Mouse (Mus musculus): ENCODE results near the gene Cdc42se2. TPM values are rescaled to one million over a fixed set of nuclear protein-coding genes. Genes with fewer than 3 reads are reported as not detected.

Gene Cdc42se2
- polyA plus RNA-seq, 2 experiments: 51.7 to 77.7 TPM

DNA sequence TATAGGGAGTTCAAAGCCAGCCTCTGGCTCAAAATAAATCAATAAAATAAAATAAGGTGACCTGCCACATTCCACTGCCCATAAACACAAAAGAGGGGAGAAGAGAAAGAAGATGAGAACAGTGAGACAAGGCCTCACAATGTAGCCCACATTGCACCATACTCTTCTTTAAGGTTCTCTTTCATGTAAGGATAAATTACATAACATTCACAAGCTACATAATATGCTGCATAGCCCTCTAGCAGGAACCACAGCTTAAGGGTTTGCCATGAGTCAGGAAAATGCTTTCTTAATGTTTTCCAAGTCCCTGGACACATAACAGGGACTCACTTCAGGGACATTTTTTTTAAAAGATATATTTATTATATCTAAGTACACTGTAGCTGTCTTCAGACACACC, 15.9 kb downstream of the Cdc42se2 start:
- Histone ChIP-seq H3K9me3 (ENCODE audit: control insufficient read depth, low read length) (no peaks in the 10 kb centered on the region), H3K27ac (replicated peaks; ENCODE audit: low read depth, low read length) (no peak overlapping the region), H3K4me3 (replicated peaks; ENCODE audit: low read length) (no peak overlapping the region), H3K4me2 (replicated peaks; ENCODE audit: low read depth, low read length, severe bottlenecking) (no peak overlapping the region), H3K9ac (ENCODE audit: low read depth, low read length, severe bottlenecking) (no peak overlapping the region), H3K4me1 (ENCODE audit: control insufficient read depth, insufficient read depth, low read length) (0 out of 2 replicates have a peak, but pooled peaks cover 3% of the 10 kb centered on the region), H3K36me3 (ENCODE audit: control insufficient read depth, insufficient read depth, low read length) (no peaks in the 10 kb centered on the region), H3K27me3 (ENCODE audit: control insufficient read depth, insufficient read depth, low read length) (no peaks in the 10 kb centered on the region)
- no peak for TF ChIP-seq POLR2A (IDR thresholded peaks at IDR 0.05; ENCODE audit: borderline replicate concordance, extremely low read depth, insufficient read depth, insufficient read length)
- DNase-seq (ENCODE audit: low spot score): no peak
- ATAC-seq (ENCODE audit: low FRiP score, low read depth): no peak

DNA sequence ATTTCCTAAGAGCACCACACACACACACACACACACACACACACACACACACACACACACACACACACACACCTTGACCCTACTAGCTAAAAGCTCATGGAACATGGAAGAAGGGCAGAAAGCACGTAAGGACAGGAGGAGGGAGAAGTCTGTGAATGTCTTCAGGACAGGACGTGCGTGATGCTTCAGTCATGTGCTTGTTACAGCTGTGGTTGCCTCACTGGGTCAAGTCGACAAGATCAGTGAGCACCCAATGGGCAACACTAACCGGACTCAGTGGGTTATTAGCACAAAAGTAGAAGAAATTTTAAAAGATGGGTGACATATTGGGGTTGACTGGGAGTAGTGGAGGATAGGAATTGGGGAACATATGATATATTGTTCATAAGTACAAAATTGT, 17.6 kb downstream of the Cdc42se2 start:
- H3K36me3 ChIP-seq (ENCODE audit: control insufficient read depth, insufficient read depth, low read length): no peaks in the 10 kb centered on the region
- no peaks in the 10 kb centered on the region for H3K4me1 ChIP-seq (ENCODE audit: control insufficient read depth, insufficient read depth, low read length)
- WGBS: 85% methylated on average over 5 of the region's 5 CpGs
- H3K9ac ChIP-seq (ENCODE audit: low read depth, low read length, severe bottlenecking): no peak overlapping the region
- no peak for TF ChIP-seq POLR2A (IDR thresholded peaks at IDR 0.05; ENCODE audit: borderline replicate concordance, extremely low read depth, insufficient read depth, insufficient read length)
- H3K27ac ChIP-seq (replicated peaks; ENCODE audit: low read depth, low read length): no peak overlapping the region
- H3K9me3 ChIP-seq (ENCODE audit: control insufficient read depth, low read length): no peaks in the 10 kb centered on the region
- ATAC-seq (ENCODE audit: low FRiP score, low read depth): no peak
- no peak overlapping the region for H3K4me3 ChIP-seq (replicated peaks; ENCODE audit: low read length)
- no peak for DNase-seq (ENCODE audit: low spot score)
- no peak overlapping the region for H3K4me2 ChIP-seq (replicated peaks; ENCODE audit: low read depth, low read length, severe bottlenecking)
- H3K27me3 ChIP-seq (ENCODE audit: control insufficient read depth, insufficient read depth, low read length): no peaks in the 10 kb centered on the region

DNA sequence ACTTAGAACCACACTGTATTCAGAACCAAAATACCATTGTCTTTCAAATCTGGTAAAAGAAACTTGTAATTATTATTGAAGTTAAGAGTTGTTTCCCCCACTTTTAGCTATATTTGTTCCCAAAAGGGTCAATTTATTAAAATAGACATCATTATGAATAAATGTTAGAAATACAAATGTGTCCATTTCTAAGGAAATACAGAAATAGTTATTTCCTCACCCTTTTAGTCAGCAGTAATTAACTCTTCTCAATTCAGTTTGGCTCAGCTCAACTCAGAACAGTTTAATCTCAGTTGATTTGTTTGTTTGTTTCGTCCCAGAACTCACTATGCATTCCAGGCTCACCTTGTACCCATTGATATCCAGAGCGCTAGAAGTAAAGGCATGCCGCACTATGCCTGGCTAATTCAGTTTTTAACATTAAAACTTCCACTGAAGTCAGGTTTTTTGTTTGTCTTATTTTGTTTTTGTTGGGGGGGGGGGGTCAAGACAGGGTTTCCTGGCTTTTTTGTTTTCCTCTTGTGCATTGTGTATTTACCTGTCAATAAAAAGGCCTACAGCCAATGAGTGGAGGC, 19.3 kb downstream of the Cdc42se2 start:
- WGBS: 89% methylated on average over 3 of the region's 3 CpGs
- Histone ChIP-seq H3K9ac (ENCODE audit: low read depth, low read length, severe bottlenecking) (no peak overlapping the region), H3K4me1 (ENCODE audit: control insufficient read depth, insufficient read depth, low read length) (no peaks in the 10 kb centered on the region), H3K4me3 (replicated peaks; ENCODE audit: low read length) (no peak overlapping the region), H3K9me3 (ENCODE audit: control insufficient read depth, low read length) (no peaks in the 10 kb centered on the region), H3K4me2 (replicated peaks; ENCODE audit: low read depth, low read length, severe bottlenecking) (no peak overlapping the region), H3K36me3 (ENCODE audit: control insufficient read depth, insufficient read depth, low read length) (no peaks in the 10 kb centered on the region), H3K27ac (replicated peaks; ENCODE audit: low read depth, low read length) (no peak overlapping the region), H3K27me3 (ENCODE audit: control insufficient read depth, insufficient read depth, low read length) (no peaks in the 10 kb centered on the region)
- DNase-seq (ENCODE audit: low spot score): no peak
- no peak for TF ChIP-seq POLR2A (IDR thresholded peaks at IDR 0.05; ENCODE audit: borderline replicate concordance, extremely low read depth, insufficient read depth, insufficient read length)
- ATAC-seq (ENCODE audit: low FRiP score, low read depth): no peak

DNA sequence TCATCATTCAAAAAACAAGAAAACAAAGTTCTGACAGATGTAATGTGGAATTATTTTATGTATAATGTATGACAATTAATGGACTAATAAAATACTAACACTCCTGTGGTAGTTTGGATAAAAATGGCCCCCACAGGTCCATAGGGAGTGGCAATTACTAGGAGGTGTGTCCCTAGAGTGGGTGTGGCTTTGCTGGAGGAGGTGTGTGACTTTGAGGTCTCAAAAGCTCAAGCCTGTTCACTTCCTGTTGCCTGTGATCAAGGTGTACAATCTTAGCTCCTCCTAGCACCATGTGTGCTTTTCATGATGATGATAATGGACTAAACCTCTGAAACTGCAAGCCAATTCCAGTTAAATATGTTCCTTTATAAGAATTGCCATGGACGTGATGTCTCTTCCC, 22.7 kb downstream of the Cdc42se2 start:
- ATAC-seq (ENCODE audit: low FRiP score, low read depth): no peak
- TF ChIP-seq POLR2A (IDR thresholded peaks at IDR 0.05; ENCODE audit: borderline replicate concordance, extremely low read depth, insufficient read depth, insufficient read length): no peak
- no peak overlapping the region for H3K4me3 ChIP-seq (replicated peaks; ENCODE audit: low read length)
- H3K4me1 ChIP-seq (ENCODE audit: control insufficient read depth, insufficient read depth, low read length): 0 out of 2 replicates have a peak, but pooled peaks cover 3% of the 10 kb centered on the region
- DNase-seq (ENCODE audit: low spot score): no peak
- no peak overlapping the region for H3K9ac ChIP-seq (ENCODE audit: low read depth, low read length, severe bottlenecking)
- no peaks in the 10 kb centered on the region for H3K27me3 ChIP-seq (ENCODE audit: control insufficient read depth, insufficient read depth, low read length)
- WGBS: 92% methylated on average over 1 of the region's 1 CpGs
- H3K27ac ChIP-seq (replicated peaks; ENCODE audit: low read depth, low read length): no peak overlapping the region
- H3K9me3 ChIP-seq (ENCODE audit: control insufficient read depth, low read length): no peaks in the 10 kb centered on the region
- H3K4me2 ChIP-seq (replicated peaks; ENCODE audit: low read depth, low read length, severe bottlenecking): no peak overlapping the region
- no peaks in the 10 kb centered on the region for H3K36me3 ChIP-seq (ENCODE audit: control insufficient read depth, insufficient read depth, low read length)

DNA sequence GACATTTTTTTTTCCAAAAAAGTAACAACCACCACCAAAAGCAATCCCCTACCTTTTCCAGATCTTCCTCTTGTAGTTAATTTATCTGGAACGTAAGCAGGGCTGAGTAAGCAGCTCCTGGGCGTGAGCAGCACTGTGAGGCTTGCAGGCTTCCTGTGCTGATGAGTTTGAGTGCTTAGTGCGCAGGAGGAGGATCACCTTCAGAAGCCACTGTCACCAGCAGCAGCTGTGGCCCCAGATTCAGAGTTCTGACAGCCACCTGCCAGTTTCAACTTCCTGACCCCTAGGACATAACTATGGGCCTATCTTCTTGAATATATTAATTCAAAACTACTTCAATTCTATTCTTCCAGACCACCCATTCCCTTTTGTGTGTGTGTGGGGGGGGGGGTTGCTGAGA, 23.4 kb downstream of the Cdc42se2 start:
- 72% methylated on average over 3 of the region's 3 CpGs for WGBS
- TF ChIP-seq POLR2A (IDR thresholded peaks at IDR 0.05; ENCODE audit: borderline replicate concordance, extremely low read depth, insufficient read depth, insufficient read length): no peak
- DNase-seq (ENCODE audit: low spot score) (no peak), ATAC-seq (ENCODE audit: low FRiP score, low read depth) (no peak)
- Histone ChIP-seq H3K9me3 (ENCODE audit: control insufficient read depth, low read length) (no peaks in the 10 kb centered on the region), H3K9ac (ENCODE audit: low read depth, low read length, severe bottlenecking) (no peak overlapping the region), H3K4me2 (replicated peaks; ENCODE audit: low read depth, low read length, severe bottlenecking) (no peak overlapping the region), H3K4me1 (ENCODE audit: control insufficient read depth, insufficient read depth, low read length) (0 out of 2 replicates have a peak, but pooled peaks cover 3% of the 10 kb centered on the region), H3K4me3 (replicated peaks; ENCODE audit: low read length) (no peak overlapping the region), H3K27ac (replicated peaks; ENCODE audit: low read depth, low read length) (no peak overlapping the region), H3K27me3 (ENCODE audit: control insufficient read depth, insufficient read depth, low read length) (no peaks in the 10 kb centered on the region), H3K36me3 (ENCODE audit: control insufficient read depth, insufficient read depth, low read length) (no peaks in the 10 kb centered on the region)

DNA sequence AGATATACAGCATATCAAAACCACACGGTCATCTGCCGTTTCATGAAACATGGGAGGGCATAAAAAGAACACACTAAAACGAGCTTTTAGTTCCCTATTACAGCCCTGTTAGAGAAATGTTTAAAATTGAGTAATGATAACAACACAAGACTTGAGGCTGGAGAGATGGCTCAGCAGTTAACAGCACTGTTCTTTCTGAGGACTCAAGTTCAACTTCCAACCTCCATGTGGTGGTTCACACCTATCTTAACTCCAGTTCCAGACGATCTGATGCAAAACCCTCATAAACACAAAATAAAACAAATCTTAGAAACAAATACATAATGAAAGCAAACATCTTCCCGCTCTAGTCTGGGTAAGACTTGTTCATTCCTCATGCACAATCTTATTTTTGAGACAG, 24.7 kb downstream of the Cdc42se2 start:
- Histone ChIP-seq H3K27me3 (ENCODE audit: control insufficient read depth, insufficient read depth, low read length) (no peaks in the 10 kb centered on the region), H3K9ac (ENCODE audit: low read depth, low read length, severe bottlenecking) (no peak overlapping the region), H3K9me3 (ENCODE audit: control insufficient read depth, low read length) (no peaks in the 10 kb centered on the region), H3K27ac (replicated peaks; ENCODE audit: low read depth, low read length) (no peak overlapping the region), H3K4me2 (replicated peaks; ENCODE audit: low read depth, low read length, severe bottlenecking) (no peak overlapping the region), H3K4me3 (replicated peaks; ENCODE audit: low read length) (no peak overlapping the region), H3K36me3 (ENCODE audit: control insufficient read depth, insufficient read depth, low read length) (no peaks in the 10 kb centered on the region), H3K4me1 (ENCODE audit: control insufficient read depth, insufficient read depth, low read length) (0 out of 2 replicates have a peak, but pooled peaks cover 3% of the 10 kb centered on the region)
- TF ChIP-seq POLR2A (IDR thresholded peaks at IDR 0.05; ENCODE audit: borderline replicate concordance, extremely low read depth, insufficient read depth, insufficient read length): no peak
- ATAC-seq (ENCODE audit: low FRiP score, low read depth): no peak
- WGBS: 85% methylated on average over 5 of the region's 5 CpGs
- no peak for DNase-seq (ENCODE audit: low spot score)
